In genomic region chr3:95106338-95107117, GRCm38 (mm10) we compare ENCODE assay signal across 8 mouse cellular contexts. TPM values are rescaled to one million over a fixed set of nuclear protein-coding genes. Genes with fewer than 3 reads are reported as not detected.
DNase-seq lines count a peak whose midpoint lies in the region; ATAC-seq lines count a peak whose summit lies in the region.

TSS of gene Pip5k1a (minus strand) at chr3:95106930.

- H3K79me2 ChIP-seq in macrophage (ENCODE audit: inconsistent target), result peaks cover 54% of the 10 kb centered on the region

- peak within 1 kb of the TSS; percentile 78 for H3K27ac ChIP-seq in hindbrain, embryonic 16.5 days (ENCODE audit: low read depth, low read length)
- peak within 1 kb of the TSS; percentile 83 for H3K27ac ChIP-seq in macrophage

- WGBS in hindbrain, embryonic 16.5 days, result under 1% methylated on average over 51 of the region's 51 CpGs
- under 1% methylated on average over 50 of the region's 51 CpGs for WGBS in macrophage (ENCODE audit: missing documents)

- H3K4me1 ChIP-seq in hindbrain, embryonic 16.5 days (ENCODE audit: control insufficient read depth, insufficient read depth, low read depth, low read length), result peaks cover 8% of the 10 kb centered on the region

- no peaks in the 10 kb centered on the region; the same call in 1 of the 2 replicates for H3K36me3 ChIP-seq in hindbrain, embryonic 16.5 days (ENCODE audit: control insufficient read depth, insufficient read depth, low read length)
- 0 out of 2 replicates have a peak, but pooled peaks cover 4% of the 10 kb centered on the region for H3K36me3 ChIP-seq in macrophage (ENCODE audit: inconsistent target)

- H3K4me2 ChIP-seq in hindbrain, embryonic 16.5 days (ENCODE audit: low read length), result peak within 1 kb of the TSS; percentile 70

- ATAC-seq in hindbrain, embryonic 16.5 days, result peak; percentile 92

- peak; percentile 97 for DNase-seq in WW6 (ENCODE audit: low read depth, low spot score)
- peak; percentile 94 to 97 for DNase-seq in cerebellum, postnatal 4 days (ENCODE audit: low spot score in 2 of 2)
- peak; percentile 97 for DNase-seq in gastrocnemius, adult 18-20 months (ENCODE audit: low spot score)
- DNase-seq in left cerebral cortex, adult 18-20 months (ENCODE audit: low spot score in 2 of 2), result peak; percentile 97 to 98
- DNase-seq in right cerebral cortex, adult 18-20 months, result peak; percentile 98
- peak; percentile 93 for DNase-seq in urinary bladder, postnatal 10 days (ENCODE audit: low spot score)

- H3K27me3 ChIP-seq in hindbrain, embryonic 16.5 days (replicated peaks; ENCODE audit: control insufficient read depth, insufficient read depth, low read length), result no peaks in the 10 kb centered on the region

- H3K4me3 ChIP-seq in hindbrain, embryonic 16.5 days (ENCODE audit: low read length), result peak within 1 kb of the TSS; percentile 79
- H3K4me3 ChIP-seq in macrophage (ENCODE audit: inconsistent target), result peak within 1 kb of the TSS; percentile 98

- peak within 1 kb of the TSS; percentile 83 for H3K9ac ChIP-seq in hindbrain, embryonic 16.5 days (ENCODE audit: low read depth, low read length)

- no peaks in the 10 kb centered on the region for H3K9me3 ChIP-seq in hindbrain, embryonic 16.5 days (ENCODE audit: control insufficient read depth, low read length)

RNA-seq across cellular contexts. Expression of gene Pip5k1a, which starts in this region (rescaled TPM):
- total RNA-seq in gastrocnemius, adult 18-20 months (2021), result 10 to 100 TPM; 21.7 to 31.8 TPM
- 13.8 and 14.5 TPM in 2 replicates for polyA plus RNA-seq in hindbrain, embryonic 16.5 days (2015; fragmentation: Nextera tagmentation; extraction: Ambion mirVana)
- 10 to 100 TPM; 53.1 to 61.1 TPM for total RNA-seq in left cerebral cortex, adult 18-20 months (2021)
- total RNA-seq in macrophage (2018; cell fraction: chromatin; rRNA removed), result 100 to 1,000 TPM in 13 of 26 experiments, 10 to 100 TPM in 13; 70.1 to 292 (median 100) TPM
- total RNA-seq in macrophage (2018; cell fraction: cytosol; rRNA removed), result 10 to 100 TPM; 20.6 to 67.6 (median 24.4) TPM
- 100 to 1,000 TPM in 2 of 26 experiments, 10 to 100 TPM in 24; 34.2 to 132 (median 54.4) TPM for total RNA-seq in macrophage (2018; cell fraction: nucleus; rRNA removed)
- polyA plus RNA-seq in macrophage (2018), result 16.2 to 19.1 TPM (median 17.0 TPM) in 3 replicates

Comparison
In these comparisons a context has a peak if more than half of its experiments do, and no peak if none do; other contexts are left out.
1. Peak in every context shown above with its lines: DNase-seq, ATAC-seq, H3K4me3 ChIP-seq and H3K27ac ChIP-seq.